Mouse (Mus musculus) limb, embryonic 14.5 days (tissue): ENCODE data around the gene Itgb8. TPM values are rescaled to one million over a fixed set of nuclear protein-coding genes. Genes with fewer than 3 reads are reported as not detected.

Experiments
- ATAC-seq: fragments of 200-750 bp; cut with Nextera tagmentation; 2 replicates; pipeline ENCODE4 v1.8.0; 2017; ENCODE audit warnings: low read depth, moderate number of reproducible peaks, moderate TSS enrichment; ENCODE audit not compliant: low FRiP score
- DNase-seq: peaks from one replicate; pipeline ENCODE4 v3.0.0-alpha.2; 2015; ENCODE audit warnings: low spot score
- H3K27ac ChIP-seq: fragments of 300-500 bp; sonication (generic); replicated peaks from 2 replicates; pipeline ENCODE4 v1.5.1; 2014; ENCODE audit warnings: low read depth, mild to moderate bottlenecking, low read length, moderate library complexity, mixed read lengths
- H3K27me3 ChIP-seq: fragments of 300-500 bp; sonication (generic); 2 replicates; pipeline ENCODE4 v1.6.1; 2014; ENCODE audit warnings: low read length, mixed read lengths; ENCODE audit not compliant: control insufficient read depth, insufficient read depth
- H3K36me3 ChIP-seq: fragments of 300-500 bp; sonication (generic); 2 replicates; pipeline ENCODE4 v1.6.1; 2014; ENCODE audit warnings: mild to moderate bottlenecking, low read length, moderate library complexity, mixed read lengths; ENCODE audit not compliant: control insufficient read depth, insufficient read depth
- H3K4me1 ChIP-seq: fragments of 300-500 bp; sonication (generic); 2 replicates; pipeline ENCODE4 v1.6.1; 2014; ENCODE audit warnings: antibody characterized with exemption, low read length, mixed read lengths; ENCODE audit not compliant: control insufficient read depth, insufficient read depth
- H3K4me2 ChIP-seq: fragments of 300-500 bp; sonication (generic); replicated peaks from 2 replicates; pipeline ENCODE4 v1.6.1; 2014; ENCODE audit warnings: low read depth, mild to moderate bottlenecking, low read length, moderate library complexity; ENCODE audit not compliant: severe bottlenecking
- H3K4me3 ChIP-seq: fragments of 300-500 bp; sonication (generic); replicated peaks from 2 replicates; pipeline ENCODE4 v1.5.1; 2014; ENCODE audit warnings: low read length
- H3K9ac ChIP-seq: fragments of 300-500 bp; sonication (generic); 2 replicates; pipeline ENCODE4 v1.6.1; 2014; ENCODE audit warnings: mild to moderate bottlenecking, low read depth, low read length, moderate library complexity; ENCODE audit not compliant: severe bottlenecking
- H3K9me3 ChIP-seq: fragments of 300-500 bp; sonication (generic); 2 replicates; pipeline ENCODE4 v1.6.1; 2016; ENCODE audit warnings: low read length; ENCODE audit not compliant: control insufficient read depth
- POLR2A ChIP-seq: fragments of 200-500 bp; IDR thresholded peaks from 2 replicates; pipeline ENCODE4 v1.8.0; 2012; ENCODE audit warnings: inconsistent platforms, mild to moderate bottlenecking, moderate library complexity, borderline replicate concordance; ENCODE audit not compliant: insufficient read depth, insufficient read length; ENCODE audit errors: extremely low read depth
- WGBS: fragments of 180-500 bp; shearing (Covaris S2); extraction: QIAGEN DNeasy Blood & Tissue Kit; methylation state at CpG from one replicate; pipeline ENCODE4 v1.1.7; 2014; 5-methylcytosine and 5-hydroxymethylcytosine counted together
- polyA plus RNA-seq, 2 experiments: library from polyadenylated mRNA; depleted of rRNA in 1 of 2; stranded (reverse) in 1 of 2; unstranded in 1 of 2; fragments of >200 nt; fragmentation: Nextera tagmentation in 1 of 2; extraction: Ambion mirVana in 1 of 2; gene quantifications; 2 replicates each; pipeline versions ENCODE4 v1.2.1 to v1.2.3; 2012 to 2014

Itgb8 gene
- polyA plus RNA-seq, 2 experiments: 2.5 to 4.2 TPM

DNA sequence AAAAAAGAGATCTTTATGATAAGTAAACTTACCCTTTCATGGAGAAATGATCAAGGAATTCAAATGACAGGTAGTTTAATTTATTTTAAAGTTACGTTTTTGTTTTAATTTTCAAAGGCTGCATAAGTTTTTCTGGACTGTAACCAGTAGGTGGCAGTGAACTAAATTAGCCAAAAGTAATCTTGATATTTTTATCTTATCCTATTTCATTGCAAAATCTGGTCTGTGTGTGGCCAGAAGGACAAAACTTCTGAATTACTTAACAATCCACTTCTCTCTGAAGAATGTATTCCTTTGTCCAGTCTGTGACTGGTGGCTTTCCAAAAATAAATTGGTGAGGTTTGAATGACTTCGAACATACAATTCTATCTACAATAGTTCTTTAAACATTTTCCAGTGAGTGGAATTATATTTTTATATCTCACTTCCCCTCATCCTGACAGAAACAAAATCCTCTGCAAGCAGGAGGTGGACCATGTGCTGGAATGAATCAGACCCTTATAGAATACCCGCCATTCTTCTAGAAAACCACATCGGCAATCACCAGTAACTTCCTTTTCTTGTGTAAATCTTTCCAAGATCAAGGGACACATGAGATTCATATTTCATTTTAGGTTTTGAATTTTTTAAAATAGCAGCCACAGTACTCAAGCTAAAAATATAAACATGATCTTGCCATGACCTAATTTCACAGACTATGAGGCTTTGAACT is 68.6 kb downstream of the Itgb8 start:
- H3K27me3 ChIP-seq: no peaks in the 10 kb centered on the region
- peaks cover 7% of the 10 kb centered on the region for H3K4me1 ChIP-seq
- 75% methylated on average over 4 of the region's 4 CpGs for WGBS
- H3K4me3 ChIP-seq: no peak overlapping the region
- no peak for ATAC-seq
- no peak for DNase-seq
- peaks cover 7% of the 10 kb centered on the region for H3K36me3 ChIP-seq
- H3K9me3 ChIP-seq: no peaks in the 10 kb centered on the region
- H3K9ac ChIP-seq: no peak overlapping the region
- no peak overlapping the region for H3K27ac ChIP-seq
- TF ChIP-seq POLR2A: no peak
- H3K4me2 ChIP-seq: no peak overlapping the region

DNA sequence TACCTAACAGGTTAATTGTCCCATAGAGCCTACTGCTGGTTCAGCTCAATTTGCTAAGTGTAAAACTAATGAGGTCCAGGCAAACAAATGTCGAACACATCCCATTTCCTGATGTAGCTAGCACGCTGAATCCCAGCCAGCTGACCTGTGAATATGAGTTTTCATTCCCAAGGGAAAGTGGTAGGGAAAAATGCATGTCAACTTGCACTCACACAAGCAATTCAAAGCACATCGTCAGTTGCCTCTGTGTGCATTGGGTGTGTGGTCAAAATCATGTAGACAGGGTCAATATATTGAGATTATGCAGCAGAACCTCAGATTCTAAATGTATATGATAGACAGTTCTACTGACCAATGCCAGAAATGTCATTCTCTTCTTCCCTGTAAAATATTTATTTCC is 69.5 kb downstream of the Itgb8 start:
- no peak overlapping the region for H3K4me2 ChIP-seq
- peak; percentile 25; the same call in 1 of the 2 replicates for ATAC-seq
- WGBS: 22% methylated on average over 3 of the region's 3 CpGs

DNA sequence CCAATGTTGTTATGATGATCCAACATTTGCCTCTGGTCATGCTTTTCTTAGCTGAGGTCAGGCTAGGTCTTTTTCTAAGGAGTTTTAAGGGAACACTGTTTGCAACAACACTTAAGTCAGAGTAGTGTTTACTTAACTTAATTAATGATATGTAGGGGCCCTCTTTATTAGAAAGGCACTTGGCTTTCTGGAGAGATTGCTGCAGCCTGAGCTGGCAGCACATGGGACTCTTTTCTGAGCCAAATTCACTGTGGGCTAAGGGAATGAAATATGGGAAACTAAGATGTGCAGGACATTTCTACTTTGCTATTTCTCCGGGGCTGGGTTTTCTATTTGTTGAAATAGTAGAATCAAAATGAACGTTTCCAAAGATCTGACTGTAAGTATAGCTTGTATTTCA is 73.5 kb downstream of the Itgb8 start:
- no peak overlapping the region for H3K4me2 ChIP-seq
- no peaks in the 10 kb centered on the region for H3K27me3 ChIP-seq
- TF ChIP-seq POLR2A: no peak
- no peak overlapping the region for H3K4me3 ChIP-seq
- H3K9ac ChIP-seq: no peak overlapping the region
- H3K4me1 ChIP-seq: peaks cover 9% of the 10 kb centered on the region
- no peak overlapping the region for H3K27ac ChIP-seq
- ATAC-seq: no peak
- no peaks in the 10 kb centered on the region for H3K9me3 ChIP-seq
- DNase-seq: no peak
- 65% methylated on average over 2 of the region's 2 CpGs for WGBS
- peaks cover 19% of the 10 kb centered on the region for H3K36me3 ChIP-seq

More for the DNA sequence above, 69.5 kb downstream of the Itgb8 start:
- Histone ChIP-seq H3K4me1 (peaks cover 9% of the 10 kb centered on the region), H3K27me3 (no peaks in the 10 kb centered on the region), H3K27ac (no peak overlapping the region), H3K9ac (no peak overlapping the region), H3K9me3 (no peaks in the 10 kb centered on the region), H3K36me3 (peaks cover 7% of the 10 kb centered on the region), H3K4me3 (no peak overlapping the region)
- TF ChIP-seq POLR2A: no peak
- no peak for DNase-seq

DNA sequence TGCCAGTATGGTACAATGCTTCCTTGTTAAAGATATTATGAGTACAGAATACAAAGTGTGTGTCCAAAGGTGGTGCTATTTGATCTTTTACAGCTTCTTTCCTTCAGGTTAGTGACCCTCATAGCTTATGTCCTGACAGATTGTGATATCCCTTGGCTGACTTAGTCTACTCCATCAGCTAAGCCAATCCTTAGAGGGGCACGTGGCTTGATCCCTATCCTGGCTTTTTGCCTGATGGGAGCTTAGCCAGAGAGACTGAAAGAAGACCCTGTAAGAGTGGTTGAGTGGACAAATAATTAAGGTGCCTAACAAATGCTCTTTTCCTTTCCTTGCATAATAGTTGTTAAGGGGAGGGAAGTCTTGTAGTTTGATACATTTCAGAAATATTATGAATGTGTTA is 73.9 kb downstream of the Itgb8 start:
- no peak overlapping the region for H3K4me3 ChIP-seq
- H3K27ac ChIP-seq: 0 out of 2 replicates have a peak overlapping the region, but pooled peaks have one; percentile 14
- DNase-seq: no peak
- ATAC-seq: no peak
- no peak overlapping the region for H3K9ac ChIP-seq
- TF ChIP-seq POLR2A: no peak
- no peak overlapping the region for H3K4me2 ChIP-seq
- peaks cover 9% of the 10 kb centered on the region for H3K4me1 ChIP-seq
- peaks cover 19% of the 10 kb centered on the region for H3K36me3 ChIP-seq
- 59% methylated on average over 1 of the region's 1 CpGs for WGBS
- no peaks in the 10 kb centered on the region for H3K9me3 ChIP-seq
- H3K27me3 ChIP-seq: no peaks in the 10 kb centered on the region

DNA sequence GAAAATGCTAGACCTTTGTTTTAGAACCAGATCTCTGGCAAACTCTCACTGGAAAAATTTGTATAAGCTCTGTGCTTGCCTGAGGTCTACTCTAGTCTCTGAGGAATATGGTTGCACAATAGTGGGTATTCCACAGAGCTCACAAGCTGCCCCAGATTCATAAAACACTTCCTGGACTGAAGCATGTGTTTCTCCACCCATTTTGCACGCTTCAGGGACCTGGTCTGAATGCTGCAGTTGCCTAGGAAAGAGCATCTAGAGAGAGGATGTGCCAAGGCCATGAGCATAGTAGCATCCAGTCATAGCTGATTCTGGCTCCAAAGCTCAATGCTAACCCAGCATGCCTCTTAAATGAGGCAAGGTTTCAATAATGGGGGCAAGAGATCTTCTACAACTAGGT is 74.4 kb downstream of the Itgb8 start:
- ATAC-seq (no peak; the same call in 1 of the 2 replicates), DNase-seq (no peak)
- Histone ChIP-seq H3K9ac (no peak overlapping the region), H3K4me2 (no peak overlapping the region), H3K4me3 (no peak overlapping the region), H3K36me3 (peaks cover 19% of the 10 kb centered on the region), H3K4me1 (peaks cover 8% of the 10 kb centered on the region), H3K9me3 (no peaks in the 10 kb centered on the region), H3K27me3 (no peaks in the 10 kb centered on the region), H3K27ac (peak overlapping the region; percentile 14; the same call in 1 of the 2 replicates)
- WGBS: 27% methylated on average over 1 of the region's 1 CpGs
- no peak for TF ChIP-seq POLR2A
